Mouse (Mus musculus): ENCODE data around the gene Celf2.

The Celf2 gene

DNA sequence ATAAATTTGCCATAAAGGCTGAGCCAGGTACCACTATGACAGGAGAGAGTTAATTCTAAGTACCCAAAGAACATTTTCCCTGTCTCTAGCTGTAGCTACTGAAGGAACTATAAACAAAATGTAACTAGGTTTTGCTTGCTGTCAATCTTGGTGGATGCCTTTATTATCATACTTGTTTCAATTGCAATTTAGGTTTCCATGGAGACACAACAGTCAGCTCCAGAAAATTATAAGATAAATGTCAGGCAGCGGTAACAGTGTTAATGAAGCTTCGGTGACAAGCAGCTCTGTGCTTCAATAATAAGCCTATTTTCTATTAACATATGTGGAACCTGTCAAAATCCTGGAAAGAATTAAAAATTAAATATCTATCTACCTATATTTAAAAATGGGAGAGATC, 777.3 kb downstream of the Celf2 start:
- no peak for DNase-seq (ENCODE audit: low spot score in 2 of 2)

DNA sequence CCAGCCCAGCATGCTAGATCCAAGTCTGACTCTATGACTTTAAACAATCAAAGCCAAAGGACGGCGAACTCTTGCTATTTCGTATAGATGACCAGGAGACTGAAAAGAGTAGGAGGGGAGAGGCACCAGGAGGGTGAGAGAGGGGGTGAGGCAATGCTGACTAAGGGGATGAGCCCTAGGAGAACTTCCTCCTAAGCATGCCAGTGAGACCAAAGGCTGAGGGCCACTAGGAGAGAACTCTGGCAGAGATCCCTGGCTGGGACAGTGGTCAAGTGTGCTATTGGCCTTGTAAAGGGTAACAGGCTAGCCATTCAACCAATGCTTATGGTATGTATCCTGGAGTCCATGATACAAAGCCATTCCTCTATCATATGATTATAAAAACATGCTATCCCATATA, 778.5 kb downstream of the Celf2 start:
- DNase-seq (ENCODE audit: low spot score in 2 of 2): no peak

DNA sequence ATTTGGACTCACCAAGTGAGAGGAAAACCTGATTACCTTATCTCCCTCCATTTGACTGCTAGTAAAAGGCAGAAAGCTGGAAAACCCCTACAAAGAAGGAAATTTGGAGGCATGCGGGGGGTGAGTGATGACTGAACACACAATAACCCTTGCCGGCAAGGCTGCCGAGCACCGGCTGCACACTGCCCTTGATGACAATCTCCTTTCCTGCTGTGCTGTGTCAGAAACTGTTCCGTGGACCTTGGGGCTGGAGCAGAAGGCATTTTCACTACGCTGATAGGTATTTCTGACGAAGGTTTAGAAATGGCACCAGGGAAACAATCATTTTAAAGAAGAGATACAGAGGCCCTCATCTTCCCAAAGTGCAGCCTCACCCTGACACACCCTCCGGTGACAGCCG, 779.4 kb downstream of the Celf2 start:
- DNase-seq (ENCODE audit: low spot score in 2 of 2): no peak

DNA sequence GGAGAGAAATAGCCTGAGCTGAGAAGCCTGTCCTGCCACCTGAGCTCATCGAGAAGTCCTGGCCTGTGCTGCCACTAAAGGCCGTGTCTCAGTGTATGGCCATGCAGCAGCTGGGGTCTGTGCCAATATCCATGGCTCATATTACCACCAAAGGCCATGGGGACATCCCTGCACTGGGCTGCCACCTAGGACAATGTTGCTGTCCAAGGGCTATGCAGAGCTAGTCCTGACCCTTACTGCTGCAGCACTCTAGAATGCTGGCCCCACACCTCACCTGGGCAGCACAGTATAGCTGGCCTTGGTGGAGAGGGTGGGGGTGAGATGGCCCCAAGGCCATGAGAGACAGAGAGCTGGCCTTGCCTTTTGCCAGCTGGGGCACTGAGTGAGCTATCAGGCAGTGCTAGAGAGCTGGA, 780.5 kb downstream of the Celf2 start:
- no peak for DNase-seq (ENCODE audit: low spot score in 2 of 2)

GRCm38 (mm10) chr2:6727366-6727765, 782.0 kb downstream of the Celf2 start:
- DNase-seq (ENCODE audit: low spot score in 2 of 2): no peak

GRCm38 (mm10) chr2:6726071-6726470, 783.3 kb downstream of the Celf2 start:
- DNase-seq (ENCODE audit: low spot score in 2 of 2): no peak

DNA sequence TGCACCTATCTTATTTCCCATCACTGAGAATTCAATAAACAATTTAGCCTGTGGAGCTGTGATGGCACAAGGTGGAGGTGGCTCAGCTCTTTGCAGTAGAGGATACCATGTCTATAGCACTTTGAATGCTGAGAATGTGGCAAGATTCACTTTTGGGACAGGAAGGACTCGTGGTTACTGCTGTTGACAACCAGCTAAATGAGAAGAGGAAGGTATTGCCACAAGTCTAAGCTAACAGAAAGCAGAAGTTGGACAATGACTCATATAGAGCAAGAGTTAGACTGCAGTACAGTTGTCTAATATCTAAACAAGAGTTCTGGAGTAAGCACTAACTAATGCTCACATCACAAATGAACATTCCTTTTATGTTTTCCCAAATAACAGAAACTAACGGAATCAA, 785.8 kb downstream of the Celf2 start:
- DNase-seq (ENCODE audit: low spot score in 2 of 2): peak; percentile 78

DNA sequence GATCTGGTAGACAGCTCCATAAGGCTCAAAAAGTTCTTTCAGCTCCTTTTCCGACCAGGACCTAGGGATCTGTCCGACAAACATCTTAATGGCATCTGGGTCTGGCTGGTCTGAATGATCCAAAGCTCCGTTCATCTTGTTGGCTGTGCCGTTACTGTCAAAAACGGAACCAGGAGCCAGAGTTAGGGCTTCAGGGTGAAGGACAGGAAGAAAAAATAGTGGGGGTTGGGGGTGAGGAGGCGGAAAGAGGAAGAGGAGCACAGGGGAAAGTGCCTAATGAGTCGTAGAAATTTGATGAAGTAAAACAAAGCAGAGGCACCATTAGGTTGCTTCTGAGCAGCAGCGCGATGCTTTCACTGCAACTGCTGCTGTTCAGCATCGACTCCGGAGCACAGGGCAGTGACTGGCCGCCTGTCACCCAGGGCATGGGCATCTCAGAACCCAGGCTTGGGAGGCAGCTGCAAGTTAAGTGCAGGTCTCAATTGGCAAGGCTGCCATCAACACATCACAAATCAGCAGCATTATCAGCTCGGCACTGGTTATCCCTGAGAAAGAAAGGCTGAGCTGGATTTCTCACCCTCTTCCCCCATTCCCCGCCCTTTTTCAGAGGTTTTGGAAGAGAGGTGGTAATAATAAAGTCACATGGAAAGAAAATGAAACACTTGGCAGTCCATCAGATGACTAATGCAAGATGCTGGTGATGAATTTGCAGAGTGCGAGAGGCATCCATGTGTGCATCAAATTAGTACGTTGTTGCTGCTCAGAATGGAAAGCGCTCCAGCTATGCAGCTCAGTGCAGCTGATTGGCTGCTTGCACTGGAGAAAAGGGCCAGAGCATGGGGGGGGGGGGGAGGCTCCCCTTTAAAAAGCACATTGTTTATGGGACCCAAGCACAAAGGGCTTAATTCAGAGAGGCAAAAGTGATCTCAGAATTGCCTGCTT, 787.6 kb downstream of the Celf2 start:
- DNase-seq (ENCODE audit: low spot score in 2 of 2): peak; percentile 40 to 63

DNA sequence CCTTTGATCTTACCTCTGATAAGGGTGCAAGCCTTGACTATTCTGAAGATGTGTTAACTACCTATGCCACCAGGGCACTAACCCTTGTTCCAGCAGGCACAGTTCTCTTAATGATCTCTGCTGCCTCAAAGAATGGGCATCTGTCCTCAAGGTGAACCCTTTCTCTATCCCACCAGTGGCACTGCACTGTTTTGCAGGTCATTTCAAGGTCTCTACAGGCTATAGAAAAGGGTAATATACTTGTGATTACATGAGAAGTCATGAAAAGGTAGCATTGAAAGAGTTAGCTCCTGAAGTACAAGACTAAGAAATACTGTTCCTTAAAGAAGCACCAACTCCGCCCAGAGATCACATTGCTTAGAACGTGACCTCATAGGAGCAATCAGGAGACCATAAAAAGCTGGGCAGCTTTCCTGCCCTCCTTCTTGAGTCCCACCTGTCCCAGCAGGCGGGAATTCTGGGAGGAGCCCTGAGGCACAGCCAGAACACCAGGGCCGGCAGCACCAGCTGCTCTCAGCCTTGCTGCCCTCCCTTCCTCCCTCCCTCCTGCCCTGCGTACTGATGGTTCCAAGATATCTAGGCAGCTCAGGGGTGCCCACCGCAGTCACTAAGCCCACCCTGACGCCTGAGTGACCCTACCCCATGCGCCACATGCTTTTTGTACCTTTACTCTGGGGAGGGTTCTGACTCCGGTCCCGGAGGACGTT, 788.5 kb downstream of the Celf2 start:
- DNase-seq (ENCODE audit: low spot score in 2 of 2): peak; percentile 67

- no peak for DNase-seq (ENCODE audit: low spot score in 2 of 2)
Measured at GRCm38 (mm10) chr2:6718864-6719263, 790.5 kb downstream of the Celf2 start.

- no peak for DNase-seq (ENCODE audit: low spot score in 2 of 2)
Measured at GRCm38 (mm10) chr2:6717953-6718352, 791.4 kb downstream of the Celf2 start.

DNA sequence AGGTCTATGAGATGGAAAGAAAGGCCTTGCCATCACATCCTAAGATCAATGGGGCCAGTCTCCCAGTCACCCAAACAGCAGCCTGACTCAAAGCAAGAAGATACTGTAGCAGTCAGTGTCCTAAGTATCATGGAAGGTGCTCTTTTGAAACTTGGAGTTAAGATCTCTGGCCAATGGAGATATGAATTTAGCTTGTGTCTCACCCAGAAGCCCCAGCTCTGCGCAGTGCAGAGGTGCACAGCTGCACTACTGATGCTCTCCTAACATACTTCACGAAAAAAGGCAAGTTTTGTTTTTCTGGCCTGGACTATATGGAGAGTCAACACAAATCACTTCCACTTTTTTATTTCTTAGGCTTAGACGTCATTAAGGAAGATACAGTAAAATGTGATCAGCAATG, 793.8 kb downstream of the Celf2 start:
- no peak for DNase-seq (ENCODE audit: low spot score in 2 of 2)

DNA sequence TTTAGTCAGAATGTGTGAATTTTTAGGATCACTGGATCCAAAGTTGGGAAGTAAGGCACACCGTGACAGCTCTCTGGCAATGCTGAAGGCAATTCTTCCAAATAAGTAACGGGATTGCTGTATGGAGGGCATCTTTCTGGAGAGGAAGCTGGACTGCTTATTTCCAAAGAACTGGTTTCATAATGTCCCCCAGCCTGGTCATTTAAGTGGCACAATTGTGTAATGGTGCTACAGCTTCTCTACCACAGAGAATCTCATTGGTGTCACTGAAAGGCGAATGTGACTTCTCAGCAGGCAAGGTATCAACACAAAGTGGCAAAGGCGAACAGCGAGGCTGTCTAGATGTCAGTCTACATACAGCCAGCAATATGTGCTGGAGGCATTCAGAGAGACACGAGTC, 795.8 kb downstream of the Celf2 start:
- DNase-seq (ENCODE audit: low spot score in 2 of 2): no peak

- peak; percentile 55 to 57 for DNase-seq (ENCODE audit: low spot score in 2 of 2)
Measured at GRCm38 (mm10) chr2:6710687-6711430, 798.5 kb downstream of the Celf2 start.

GRCm38 (mm10) chr2:6707959-6708519, 801.3 kb downstream of the Celf2 start:
- no peak for DNase-seq (ENCODE audit: low spot score in 2 of 2)

- peak; percentile 74 to 82 for DNase-seq (ENCODE audit: low spot score in 2 of 2)
Measured at GRCm38 (mm10) chr2:6707276-6707675, 802.1 kb downstream of the Celf2 start.

GRCm38 (mm10) chr2:6705929-6706739, 803.2 kb downstream of the Celf2 start:
- peak; percentile 76 to 85 for DNase-seq (ENCODE audit: low spot score in 2 of 2)

DNA sequence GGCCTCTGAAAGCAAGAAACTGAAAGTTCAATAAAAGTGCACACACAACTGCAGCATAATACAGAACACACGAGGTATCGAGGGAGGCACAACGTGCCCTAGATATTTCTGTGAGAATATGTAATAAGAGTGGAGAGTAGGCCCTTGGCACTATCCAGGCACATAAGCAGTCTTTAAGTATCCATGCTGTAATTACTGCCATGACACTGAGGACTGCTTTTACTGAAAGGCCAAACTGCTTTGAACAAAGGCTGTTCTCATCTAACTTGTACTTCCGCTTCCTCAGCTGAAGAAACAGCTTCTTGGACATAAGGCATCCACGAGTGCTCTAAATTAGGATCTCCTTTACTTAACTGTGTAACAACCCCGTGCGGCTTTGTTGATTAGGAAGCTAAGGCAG, 803.9 kb downstream of the Celf2 start:
- DNase-seq (ENCODE audit: low spot score in 2 of 2): no peak

- DNase-seq (ENCODE audit: low spot score in 2 of 2): peak in 1 of 2 experiments; percentile 47
Measured at GRCm38 (mm10) chr2:6704804-6705203, 804.6 kb downstream of the Celf2 start.

GRCm38 (mm10) chr2:6704342-6704741, 805.0 kb downstream of the Celf2 start:
- DNase-seq (ENCODE audit: low spot score in 2 of 2): no peak

DNA sequence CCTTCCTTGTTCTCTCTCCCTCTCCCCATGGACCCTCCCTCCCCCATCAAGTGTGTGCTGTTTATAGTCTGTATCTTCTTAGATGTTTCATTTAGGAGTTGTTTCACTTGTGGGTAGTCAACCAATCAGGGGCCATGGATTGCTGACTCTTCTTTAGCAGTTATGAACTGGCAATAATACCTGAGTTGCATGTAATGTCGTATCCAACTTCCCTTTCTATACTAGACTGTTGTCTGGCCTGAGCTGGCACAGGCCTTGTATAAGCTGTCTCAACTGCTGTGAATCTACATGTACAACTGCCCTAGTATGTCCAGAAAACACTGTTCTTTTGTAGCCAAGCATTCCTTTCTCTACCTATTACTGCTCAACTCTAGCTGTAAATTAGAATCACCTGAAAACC, 813.0 kb downstream of the Celf2 start:
- no peak for DNase-seq (ENCODE audit: low spot score in 2 of 2)
